ENCODE assay signal across 32 mouse cellular contexts in genomic region chr5:67440563-67440962, GRCm38 (mm10). TPM values are rescaled to one million over a fixed set of nuclear protein-coding genes. Genes with fewer than 3 reads are reported as not detected.
DNase-seq lines count a peak whose midpoint lies in the region; ATAC-seq and TF ChIP-seq lines count a peak whose summit lies in the region.
"Had no signal": no experiment of that assay in that cellular context is flagged by ENCODE, and none has a peak within 500 bp of the region (broad histone marks: within the 10 kb centered on the region; RNA-seq: fewer than 3 reads in every experiment).

No protein-coding gene starts in this region.

- H3K36me3 ChIP-seq in embryonic facial prominence, embryonic 14.5 days (ENCODE audit: control insufficient read depth, insufficient read depth, low read length): no peaks in the 10 kb centered on the region
- H3K36me3 ChIP-seq in embryonic facial prominence, embryonic 10.5 days (replicated peaks): no peaks in the 10 kb centered on the region
- H3K36me3 ChIP-seq in heart, adult 2 months (ENCODE audit: control insufficient read depth, insufficient read depth, low read length): no peaks in the 10 kb centered on the region
- H3K36me3 ChIP-seq: embryonic facial prominence, embryonic 12.5 days; forebrain, embryonic 10.5 days; forebrain, embryonic 15.5 days; limb, embryonic 12.5 days; liver, embryonic 13.5 days; midbrain, embryonic 13.5 days; neural tube, embryonic 13.5 days had no signal

- DNase-seq in embryonic facial prominence, embryonic 14.5 days (ENCODE audit: low spot score): peak; percentile 60
- no peak for DNase-seq in embryonic facial prominence, embryonic 10.5 days (ENCODE audit: low spot score)
- DNase-seq in heart, postnatal 4 days: peak; percentile 20
- DNase-seq in heart, adult 2 months: no peak
- DNase-seq in right cerebral cortex, adult 2 months (ENCODE audit: low spot score in 2 of 2): peak; percentile 44 to 51
- DNase-seq in right cerebral cortex, postnatal 25 days: no peak
- peak; percentile 28 for DNase-seq in telencephalon, adult 2 months (ENCODE audit: low read depth, low spot score)
- no peak for DNase-seq in lung, adult 18-20 months
- DNase-seq: adrenal gland, postnatal 36 days; cerebellum, adult 2 months; cerebellum, postnatal 25 days; gastrocnemius, postnatal 14 days; heart, postnatal 14 days; kidney, adult 18-20 months; kidney, postnatal 36 days; liver, embryonic 13.5 days; lung, adult 2 months; lung, postnatal 10 days; retina, postnatal 1 day; thymus, adult 18-20 months; thymus, postnatal 25 days had no signal

- H3K9ac ChIP-seq in embryonic facial prominence, embryonic 14.5 days (ENCODE audit: low read depth, low read length): no peak overlapping the region
- H3K9ac ChIP-seq in heart, adult 2 months (ENCODE audit: low read depth, low read length): no peak overlapping the region
- H3K9ac ChIP-seq: embryonic facial prominence, embryonic 12.5 days; forebrain, embryonic 15.5 days; limb, embryonic 12.5 days; liver, embryonic 13.5 days; midbrain, embryonic 13.5 days; neural tube, embryonic 13.5 days had no signal

- H3K79me2 ChIP-seq in heart, adult 2 months (replicated peaks; ENCODE audit: control insufficient read depth, insufficient read depth, low read length): no peaks in the 10 kb centered on the region

- no peaks in the 10 kb centered on the region for H3K9me3 ChIP-seq in embryonic facial prominence, embryonic 14.5 days (ENCODE audit: control insufficient read depth, low read length)
- H3K9me3 ChIP-seq in embryonic facial prominence, embryonic 10.5 days: no peaks in the 10 kb centered on the region
- H3K9me3 ChIP-seq: embryonic facial prominence, embryonic 12.5 days; forebrain, embryonic 10.5 days; forebrain, embryonic 15.5 days; limb, embryonic 12.5 days; liver, embryonic 13.5 days; midbrain, embryonic 13.5 days; neural tube, embryonic 13.5 days had no signal

- no peak for ATAC-seq in embryonic facial prominence, embryonic 14.5 days (ENCODE audit: low read depth)
- ATAC-seq: forebrain, embryonic 15.5 days; hindbrain, embryonic 16.5 days; midbrain, embryonic 13.5 days had no signal

- no peaks in the 10 kb centered on the region for H3K27me3 ChIP-seq in embryonic facial prominence, embryonic 14.5 days (replicated peaks; ENCODE audit: control insufficient read depth, insufficient read depth, low read length)
- H3K27me3 ChIP-seq in embryonic facial prominence, embryonic 10.5 days (replicated peaks; ENCODE audit: low read depth, poor library complexity, severe bottlenecking): 0 out of 2 replicates have a peak, but pooled peaks cover 3% of the 10 kb centered on the region
- no peaks in the 10 kb centered on the region for H3K27me3 ChIP-seq in heart, adult 2 months (ENCODE audit: control insufficient read depth, insufficient read depth, low read length)
- H3K27me3 ChIP-seq: embryonic facial prominence, embryonic 12.5 days; forebrain, embryonic 15.5 days; limb, embryonic 12.5 days; liver, embryonic 13.5 days; neural tube, embryonic 13.5 days had no signal

- H3K27ac ChIP-seq in embryonic facial prominence, embryonic 14.5 days (replicated peaks; ENCODE audit: low read depth, low read length): no peak overlapping the region
- no peak overlapping the region for H3K27ac ChIP-seq in embryonic facial prominence, embryonic 10.5 days (replicated peaks)
- no peak overlapping the region for H3K27ac ChIP-seq in heart, adult 2 months
- H3K27ac ChIP-seq: embryonic facial prominence, embryonic 12.5 days; forebrain, embryonic 10.5 days; forebrain, embryonic 15.5 days; layer of hippocampus, adult 2 months; limb, embryonic 12.5 days; liver, embryonic 13.5 days; macrophage; midbrain, embryonic 13.5 days; neural tube, embryonic 13.5 days had no signal

- no peak overlapping the region for H3K4me2 ChIP-seq in embryonic facial prominence, embryonic 14.5 days (ENCODE audit: low read depth, low read length)
- H3K4me2 ChIP-seq: embryonic facial prominence, embryonic 12.5 days; forebrain, embryonic 15.5 days; heart, embryonic 11.5 days; limb, embryonic 12.5 days; liver, embryonic 13.5 days; midbrain, embryonic 13.5 days; neural tube, embryonic 13.5 days had no signal

- no peak for TF ChIP-seq CTCF in heart, adult 2 months (IDR thresholded peaks at IDR 0.05)

- peaks cover 4% of the 10 kb centered on the region; the same call in 1 of the 2 replicates for H3K4me1 ChIP-seq in embryonic facial prominence, embryonic 14.5 days (ENCODE audit: control insufficient read depth, insufficient read depth, low read length)
- H3K4me1 ChIP-seq in embryonic facial prominence, embryonic 10.5 days: peaks cover 27% of the 10 kb centered on the region
- no peaks in the 10 kb centered on the region for H3K4me1 ChIP-seq in heart, adult 2 months (ENCODE audit: control insufficient read depth, insufficient read depth, low read length)

- H3K4me3 ChIP-seq in embryonic facial prominence, embryonic 14.5 days (ENCODE audit: low read depth, low read length): no peak overlapping the region
- H3K4me3 ChIP-seq in embryonic facial prominence, embryonic 10.5 days: no peak overlapping the region
- no peak overlapping the region for H3K4me3 ChIP-seq in heart, adult 2 months
- H3K4me3 ChIP-seq: embryonic facial prominence, embryonic 12.5 days; forebrain, embryonic 10.5 days; forebrain, embryonic 15.5 days; layer of hippocampus, adult 2 months; limb, embryonic 12.5 days; liver, embryonic 13.5 days; midbrain, embryonic 13.5 days; neural tube, embryonic 13.5 days had no signal

- WGBS in embryonic facial prominence, embryonic 14.5 days: 78% methylated on average over 8 of the region's 8 CpGs
- 93% methylated on average over 8 of the region's 8 CpGs for WGBS in embryonic facial prominence, embryonic 10.5 days
- WGBS in heart, adult 2 months: 42% methylated on average over 8 of the region's 8 CpGs

- intact Hi-C loops in heart, adult 2 months (cut with DNase I): no loop called here

- no peak for TF ChIP-seq EP300 in heart, adult 2 months (IDR thresholded peaks at IDR 0.05; ENCODE audit: insufficient read depth, low read depth, low read length)

- no peak for TF ChIP-seq POLR2A in heart, adult 2 months (IDR thresholded peaks at IDR 0.05; ENCODE audit: insufficient read depth, low read depth, low read length)

RNA-seq across cellular contexts. Expression of gene Bend4, which starts 12.5 kb away (rescaled TPM):
- polyA plus RNA-seq in embryonic facial prominence, embryonic 14.5 days (2014; fragmentation: Nextera tagmentation; extraction: Ambion mirVana): 4.1 and 4.3 TPM in 2 replicates
- polyA plus RNA-seq in embryonic facial prominence, embryonic 10.5 days (2016; fragmentation: Nextera tagmentation; extraction: Ambion mirVana): 10.5 and 12.2 TPM in 2 replicates
- 10 to 100 TPM; 15.0 to 16.5 TPM for total RNA-seq in heart, postnatal 4 days (2021)
- total RNA-seq in heart, adult 2 months (2021): 1 to 10 TPM; 2.4 TPM
- polyA plus RNA-seq in heart, adult 2 months (2012; rRNA removed): 0.88 and 1.00 TPM in 2 replicates
- total RNA-seq: MEL had no signal

Comparison
In these comparisons a context has a peak if more than half of its experiments do, and no peak if none do; other contexts are left out.
1. DNase-seq: peak in embryonic facial prominence, embryonic 14.5 days (single experiment), heart, postnatal 4 days (single experiment), right cerebral cortex, adult 2 months (2 of 2) and telencephalon, adult 2 months (single experiment); none in embryonic facial prominence, embryonic 10.5 days (single experiment), heart, adult 2 months (0 of 2), right cerebral cortex, postnatal 25 days (single experiment) and lung, adult 18-20 months (0 of 2).